Mouse (Mus musculus) stomach, postnatal 0 days (tissue): ENCODE measurements around the gene Gm10642. TPM values are rescaled to one million over a fixed set of nuclear protein-coding genes. Genes with fewer than 3 reads are reported as not detected.

ENCODE experiments used
- ATAC-seq: fragments of 200-750 bp; cut with Nextera tagmentation; 2 replicates; pipeline ENCODE4 v1.8.0; 2017; ENCODE audit not compliant: low FRiP score, low TSS enrichment
- DNase-seq: peaks from one replicate; pipeline ENCODE4 v3.0.0-alpha.2; 2016; ENCODE audit warnings: low spot score
- H3K27ac ChIP-seq: fragments of 300-500 bp; sonication (generic); replicated peaks from 2 replicates; pipeline ENCODE4 v1.5.1; 2014; ENCODE audit warnings: mild to moderate bottlenecking, control low read depth
- H3K27me3 ChIP-seq: fragments of 300-500 bp; sonication (generic); 2 replicates; pipeline ENCODE4 v1.6.1; 2014; ENCODE audit warnings: low read length; ENCODE audit not compliant: control insufficient read depth, insufficient read depth
- H3K36me3 ChIP-seq: fragments of 300-500 bp; sonication (generic); 2 replicates; pipeline ENCODE4 v1.6.1; 2014; ENCODE audit warnings: low read length, mixed read lengths; ENCODE audit not compliant: control insufficient read depth, insufficient read depth
- H3K4me1 ChIP-seq: fragments of 300-500 bp; sonication (generic); replicated peaks from 2 replicates; pipeline ENCODE4 v1.6.1; 2014; ENCODE audit warnings: antibody characterized with exemption; ENCODE audit not compliant: control insufficient read depth, insufficient read depth
- H3K4me2 ChIP-seq: fragments of 300-500 bp; sonication (generic); replicated peaks from 2 replicates; pipeline ENCODE4 v1.6.1; 2014; ENCODE audit warnings: low read depth, mild to moderate bottlenecking, control low read depth, moderate library complexity
- H3K4me3 ChIP-seq: fragments of 300-500 bp; sonication (generic); 2 replicates; pipeline ENCODE4 v1.5.1; 2014; ENCODE audit warnings: low read depth, low read length, control low read depth
- H3K9ac ChIP-seq: fragments of 300-500 bp; sonication (generic); 2 replicates; pipeline ENCODE4 v1.6.1; 2014; ENCODE audit warnings: mild to moderate bottlenecking, low read length, control low read depth, mixed read lengths
- H3K9me3 ChIP-seq: fragments of 300-500 bp; sonication (generic); 2 replicates; pipeline ENCODE4 v1.6.1; 2016; ENCODE audit warnings: low read length; ENCODE audit not compliant: control insufficient read depth
- CTCF ChIP-seq: IDR thresholded peaks from 2 replicates; pipeline ENCODE4 v1.5.1; 2016; ENCODE audit warnings: antibody characterized with exemption, low read depth, mild to moderate bottlenecking, moderate library complexity
- EP300 ChIP-seq: optimal IDR thresholded peaks from 2 replicates; pipeline ENCODE3; 2016; ENCODE audit warnings: antibody characterized with exemption
- WGBS: fragments of 180-500 bp; shearing (Covaris S2); extraction: QIAGEN DNeasy Blood & Tissue Kit; methylation state at CpG from one replicate; pipeline ENCODE4 v1.1.7; 2014; 5-methylcytosine and 5-hydroxymethylcytosine counted together
- polyA plus RNA-seq: library from polyadenylated mRNA; unstranded; fragments of >200 nt; fragmentation: Nextera tagmentation; extraction: Ambion mirVana; gene quantifications from 2 replicates; pipeline ENCODE4 v1.2.1, GENCODE M21; 2015

Gm10642 gene
- polyA plus RNA-seq, 1 experiment from 2014 or later: 2.0 TPM

GRCm38 (mm10) chr9:70658266-70658665 is 2.2 kb downstream of the Gm10642 start:
- Histone ChIP-seq H3K4me3 (no peak overlapping the region), H3K4me2 (no peak overlapping the region), H3K27ac (no peak overlapping the region), H3K27me3 (no peaks in the 10 kb centered on the region), H3K36me3 (no peaks in the 10 kb centered on the region), H3K9ac (no peak overlapping the region), H3K9me3 (no peaks in the 10 kb centered on the region), H3K4me1 (no peaks in the 10 kb centered on the region)
- 68% methylated on average over 2 of the region's 2 CpGs for WGBS
- DNase-seq: no peak
- TF ChIP-seq EP300 (no peak), CTCF (no peak)
- no peak for ATAC-seq

GRCm38 (mm10) chr9:70664847-70665246 is 8.8 kb downstream of the Gm10642 start:
- ATAC-seq (no peak), DNase-seq (no peak)
- Histone ChIP-seq H3K4me3 (no peak overlapping the region), H3K27ac (no peak overlapping the region), H3K27me3 (no peaks in the 10 kb centered on the region), H3K4me1 (no peaks in the 10 kb centered on the region), H3K9me3 (no peaks in the 10 kb centered on the region), H3K4me2 (no peak overlapping the region), H3K9ac (no peak overlapping the region), H3K36me3 (no peaks in the 10 kb centered on the region)
- WGBS: 75% methylated on average over 4 of the region's 4 CpGs
- TF ChIP-seq CTCF: no peak
- no peak for TF ChIP-seq EP300

- WGBS: 62% methylated on average over 16 of the region's 16 CpGs
These were observed 9.5 kb downstream of the Gm10642 start for GRCm38 (mm10) chr9:70665372-70666145.

GRCm38 (mm10) chr9:70666811-70667210 is 10.8 kb downstream of the Gm10642 start:
- no peak for TF ChIP-seq EP300
- no peak for TF ChIP-seq CTCF
- H3K27ac ChIP-seq: no peak overlapping the region
- ATAC-seq (no peak), DNase-seq (no peak)
- no peaks in the 10 kb centered on the region for H3K36me3 ChIP-seq
- no peaks in the 10 kb centered on the region for H3K4me1 ChIP-seq
- no peak overlapping the region for H3K4me2 ChIP-seq
- 66% methylated on average over 7 of the region's 7 CpGs for WGBS
- H3K27me3 ChIP-seq: no peaks in the 10 kb centered on the region
- no peak overlapping the region for H3K9ac ChIP-seq
- H3K4me3 ChIP-seq: no peak overlapping the region
- H3K9me3 ChIP-seq: no peaks in the 10 kb centered on the region

More at GRCm38 (mm10) chr9:70665372-70666145, 9.5 kb downstream of the Gm10642 start:
- no peak overlapping the region for H3K27ac ChIP-seq
- H3K9ac ChIP-seq: no peak overlapping the region
- H3K4me2 ChIP-seq: no peak overlapping the region
- no peaks in the 10 kb centered on the region for H3K36me3 ChIP-seq
- H3K9me3 ChIP-seq: no peaks in the 10 kb centered on the region
- H3K4me3 ChIP-seq: no peak overlapping the region
- ATAC-seq (no peak), DNase-seq (no peak)
- no peak for TF ChIP-seq EP300
- H3K27me3 ChIP-seq: no peaks in the 10 kb centered on the region
- no peaks in the 10 kb centered on the region for H3K4me1 ChIP-seq

GRCm38 (mm10) chr9:70668048-70668447 is 12.0 kb downstream of the Gm10642 start:
- no peak for ATAC-seq
- no peaks in the 10 kb centered on the region for H3K36me3 ChIP-seq
- H3K9ac ChIP-seq: no peak overlapping the region
- no peak overlapping the region for H3K27ac ChIP-seq
- H3K4me1 ChIP-seq: no peaks in the 10 kb centered on the region
- DNase-seq: no peak
- no peak overlapping the region for H3K4me2 ChIP-seq
- no peak overlapping the region for H3K4me3 ChIP-seq
- H3K27me3 ChIP-seq: no peaks in the 10 kb centered on the region
- TF ChIP-seq CTCF (peak; percentile 63), EP300 (no peak)
- H3K9me3 ChIP-seq: no peaks in the 10 kb centered on the region

GRCm38 (mm10) chr9:70669197-70669596 is 13.1 kb downstream of the Gm10642 start:
- H3K27me3 ChIP-seq: no peaks in the 10 kb centered on the region
- no peak overlapping the region for H3K4me3 ChIP-seq
- no peak overlapping the region for H3K9ac ChIP-seq
- ATAC-seq (no peak), DNase-seq (no peak)
- no peaks in the 10 kb centered on the region for H3K4me1 ChIP-seq
- TF ChIP-seq EP300 (no peak), CTCF (no peak)
- no peaks in the 10 kb centered on the region for H3K9me3 ChIP-seq
- H3K27ac ChIP-seq: no peak overlapping the region
- H3K4me2 ChIP-seq: no peak overlapping the region
- WGBS: 25% methylated on average over 2 of the region's 2 CpGs
- no peaks in the 10 kb centered on the region for H3K36me3 ChIP-seq
